Mouse (Mus musculus) liver, postnatal 0 days (tissue): ENCODE data around the gene Gm45837.

ENCODE experiments used
- CTCF ChIP-seq: sonication (generic); IDR thresholded peaks from 2 replicates; pipeline ENCODE4 v1.5.1; 2016; ENCODE audit warnings: antibody characterized with exemption, low read depth
- EP300 ChIP-seq: IDR thresholded peaks from 2 replicates; pipeline ENCODE4 v1.6.1; 2016; ENCODE audit warnings: antibody characterized with exemption, low read depth, mild to moderate bottlenecking

GRCm38 (mm10) chr7:101393015-101393414 is 17.7 kb upstream of the Gm45837 start:
- TF ChIP-seq CTCF: no peak
- no peak for TF ChIP-seq EP300
